Mouse (Mus musculus) heart, postnatal 0 days (tissue): Measurements from ENCODE around the gene Fgfr2. TPM values are rescaled to one million over a fixed set of nuclear protein-coding genes. Genes with fewer than 3 reads are reported as not detected.

Experiments used
- ATAC-seq: fragments of 200-750 bp; cut with Nextera tagmentation; 2 replicates; pipeline ENCODE4 v1.8.0; 2017; ENCODE audit warnings: low read depth, moderate number of reproducible peaks, moderate library complexity; ENCODE audit not compliant: insufficient read depth
- DNase-seq: peaks from one replicate; pipeline ENCODE4 v3.0.0-alpha.2; 2016; ENCODE audit warnings: low spot score
- H3K27ac ChIP-seq: fragments of 300-500 bp; sonication (generic); 2 replicates; pipeline ENCODE4 v1.5.1; 2014; ENCODE audit warnings: low read depth, mild to moderate bottlenecking
- H3K27me3 ChIP-seq: fragments of 300-500 bp; sonication (generic); 2 replicates; pipeline ENCODE4 v1.6.1; 2014; ENCODE audit warnings: low read length, mixed read lengths; ENCODE audit not compliant: control insufficient read depth, insufficient read depth
- H3K36me3 ChIP-seq: fragments of 300-500 bp; sonication (generic); replicated peaks from 2 replicates; pipeline ENCODE4 v1.6.1; 2014; ENCODE audit warnings: low read length, mixed read lengths; ENCODE audit not compliant: control insufficient read depth, insufficient read depth
- H3K4me1 ChIP-seq: fragments of 300-500 bp; sonication (generic); 2 replicates; pipeline ENCODE4 v1.6.1; 2014; ENCODE audit warnings: antibody characterized with exemption; ENCODE audit not compliant: control insufficient read depth, insufficient read depth
- H3K4me2 ChIP-seq: fragments of 300-500 bp; sonication (generic); 2 replicates; pipeline ENCODE4 v1.6.1; 2014; ENCODE audit warnings: low read depth, mild to moderate bottlenecking, low read length, moderate library complexity
- H3K4me3 ChIP-seq: fragments of 300-500 bp; sonication (generic); 2 replicates; pipeline ENCODE4 v1.5.1; 2014; ENCODE audit warnings: low read depth, low read length
- H3K9ac ChIP-seq: fragments of 300-500 bp; sonication (generic); replicated peaks from 2 replicates; pipeline ENCODE4 v1.6.1; 2014; ENCODE audit warnings: low read depth, low read length, mixed read lengths
- H3K9me3 ChIP-seq: fragments of 300-500 bp; sonication (generic); replicated peaks from 2 replicates; pipeline ENCODE4 v1.6.1; 2016; ENCODE audit warnings: low read length; ENCODE audit not compliant: control insufficient read depth
- CTCF ChIP-seq: IDR thresholded peaks from 2 replicates; pipeline ENCODE4 v1.5.1; 2016; ENCODE audit warnings: antibody characterized with exemption, control low read depth, low read depth
- EP300 ChIP-seq: IDR thresholded peaks from 2 replicates; pipeline ENCODE4 v1.6.1; 2016; ENCODE audit warnings: antibody characterized with exemption, low read depth
- WGBS: fragments of 180-500 bp; shearing (Covaris S2); extraction: QIAGEN DNeasy Blood & Tissue Kit; methylation state at CpG from one replicate; pipeline ENCODE4 v1.1.7; 2014; 5-methylcytosine and 5-hydroxymethylcytosine counted together
- polyA plus RNA-seq: library from polyadenylated mRNA; unstranded; fragments of >200 nt; fragmentation: Nextera tagmentation; extraction: Ambion mirVana; gene quantifications from 2 replicates; pipeline ENCODE4 v1.2.1, GENCODE M21; 2015
- total RNA-seq: library from RNA; depleted of rRNA; stranded (reverse); fragments of >200 nt; gene quantifications from 2 replicates; pipeline ENCODE4 v1.2.3, GENCODE M21; 2014; ENCODE audit warnings: low replicate concordance

Fgfr2 gene
- total and polyA plus RNA-seq, 2 experiments from 2014 or later, result 3.8 to 11.5 TPM

- Histone ChIP-seq H3K36me3 (peaks cover 21% of the 10 kb centered on the region), H3K4me3 (no peak overlapping the region), H3K9me3 (no peaks in the 10 kb centered on the region), H3K4me2 (no peak overlapping the region), H3K4me1 (no peaks in the 10 kb centered on the region), H3K9ac (no peak overlapping the region), H3K27me3 (no peaks in the 10 kb centered on the region), H3K27ac (no peak overlapping the region)
- TF ChIP-seq EP300 (no peak), CTCF (no peak)
- no peak for DNase-seq
- WGBS, result 90% methylated on average over 1 of the region's 1 CpGs
- ATAC-seq, result no peak
Measured at GRCm38 (mm10) chr7:132842455-132842854, 280.7 kb downstream of the Fgfr2 start.

GRCm38 (mm10) chr7:132841287-132841686 lies 281.9 kb downstream of the Fgfr2 start:
- Histone ChIP-seq H3K4me2 (no peak overlapping the region), H3K36me3 (peaks cover 14% of the 10 kb centered on the region), H3K27ac (no peak overlapping the region), H3K9ac (no peak overlapping the region), H3K4me3 (no peak overlapping the region), H3K27me3 (no peaks in the 10 kb centered on the region), H3K4me1 (no peaks in the 10 kb centered on the region), H3K9me3 (no peaks in the 10 kb centered on the region)
- no peak for ATAC-seq
- WGBS, result 31% methylated on average over 5 of the region's 5 CpGs
- DNase-seq, result no peak
- TF ChIP-seq EP300, result no peak
- no peak for TF ChIP-seq CTCF

GRCm38 (mm10) chr7:132830955-132831354 lies 292.2 kb downstream of the Fgfr2 start:
- TF ChIP-seq EP300 (no peak), CTCF (no peak)
- no peaks in the 10 kb centered on the region for H3K9me3 ChIP-seq
- H3K4me3 ChIP-seq, result no peak overlapping the region
- ATAC-seq (no peak), DNase-seq (no peak)
- H3K36me3 ChIP-seq, result peaks cover 33% of the 10 kb centered on the region
- 91% methylated on average over 4 of the region's 4 CpGs for WGBS
- no peak overlapping the region for H3K4me2 ChIP-seq
- no peaks in the 10 kb centered on the region for H3K27me3 ChIP-seq
- no peak overlapping the region for H3K27ac ChIP-seq
- H3K9ac ChIP-seq, result no peak overlapping the region
- H3K4me1 ChIP-seq, result no peaks in the 10 kb centered on the region

GRCm38 (mm10) chr7:132824346-132825022 lies 298.7 kb downstream of the Fgfr2 start:
- H3K36me3 ChIP-seq, result peaks cover 24% of the 10 kb centered on the region
- H3K4me2 ChIP-seq, result no peak overlapping the region
- no peak overlapping the region for H3K9ac ChIP-seq
- TF ChIP-seq EP300, result no peak
- TF ChIP-seq CTCF, result no peak
- WGBS, result 13% methylated on average over 1 of the region's 1 CpGs
- ATAC-seq, result no peak
- H3K27ac ChIP-seq, result no peak overlapping the region
- H3K27me3 ChIP-seq, result no peaks in the 10 kb centered on the region
- H3K9me3 ChIP-seq, result no peaks in the 10 kb centered on the region
- DNase-seq, result no peak
- no peak overlapping the region for H3K4me3 ChIP-seq
- H3K4me1 ChIP-seq, result no peaks in the 10 kb centered on the region

GRCm38 (mm10) chr7:132823832-132824231 lies 299.3 kb downstream of the Fgfr2 start:
- H3K9me3 ChIP-seq, result no peaks in the 10 kb centered on the region
- ATAC-seq (no peak), DNase-seq (no peak)
- no peak overlapping the region for H3K9ac ChIP-seq
- H3K27ac ChIP-seq, result no peak overlapping the region
- no peaks in the 10 kb centered on the region for H3K4me1 ChIP-seq
- peaks cover 24% of the 10 kb centered on the region for H3K36me3 ChIP-seq
- no peak for TF ChIP-seq CTCF
- no peak for TF ChIP-seq EP300
- no peaks in the 10 kb centered on the region for H3K27me3 ChIP-seq
- no peak overlapping the region for H3K4me2 ChIP-seq
- H3K4me3 ChIP-seq, result no peak overlapping the region

- no peaks in the 10 kb centered on the region for H3K9me3 ChIP-seq
- TF ChIP-seq EP300 (no peak), CTCF (no peak)
- WGBS, result 75% methylated on average over 3 of the region's 3 CpGs
- no peak overlapping the region for H3K4me3 ChIP-seq
- H3K4me1 ChIP-seq, result no peaks in the 10 kb centered on the region
- H3K27me3 ChIP-seq, result no peaks in the 10 kb centered on the region
- H3K36me3 ChIP-seq, result peaks cover 16% of the 10 kb centered on the region
- no peak overlapping the region for H3K9ac ChIP-seq
- no peak overlapping the region for H3K27ac ChIP-seq
- DNase-seq (no peak), ATAC-seq (no peak)
- H3K4me2 ChIP-seq, result no peak overlapping the region
Measured at GRCm38 (mm10) chr7:132820692-132821091, 302.5 kb downstream of the Fgfr2 start.
